Mouse (Mus musculus) limb, embryonic 13.5 days (tissue): ENCODE results near the gene Rasd1. TPM values are rescaled to one million over a fixed set of nuclear protein-coding genes. Genes with fewer than 3 reads are reported as not detected.

Experiments
- ATAC-seq: fragments of 200-750 bp; cut with Nextera tagmentation; 2 replicates; pipeline ENCODE4 v1.8.0; 2017; ENCODE audit warnings: low read depth, moderate number of reproducible peaks, moderate TSS enrichment; ENCODE audit not compliant: low FRiP score
- H3K27ac ChIP-seq: fragments of 300-500 bp; sonication (generic); 2 replicates; pipeline ENCODE4 v1.5.1; 2015; ENCODE audit warnings: inconsistent platforms, mild to moderate bottlenecking, moderate library complexity
- H3K27me3 ChIP-seq: fragments of 300-500 bp; sonication (generic); 2 replicates; pipeline ENCODE4 v1.6.1; 2015; ENCODE audit warnings: mild to moderate bottlenecking, inconsistent platforms
- H3K36me3 ChIP-seq: fragments of 300-500 bp; sonication (generic); 2 replicates; pipeline ENCODE4 v1.6.1; 2015; ENCODE audit warnings: inconsistent platforms, mild to moderate bottlenecking, moderate library complexity
- H3K4me1 ChIP-seq: fragments of 300-500 bp; sonication (generic); 2 replicates; pipeline ENCODE4 v1.6.1; 2015; ENCODE audit warnings: inconsistent platforms
- H3K4me2 ChIP-seq: fragments of 300-500 bp; sonication (generic); replicated peaks from 2 replicates; pipeline ENCODE4 v1.6.1; 2015; ENCODE audit warnings: inconsistent platforms, mild to moderate bottlenecking, moderate library complexity
- H3K4me3 ChIP-seq: fragments of 300-500 bp; sonication (generic); 2 replicates; pipeline ENCODE4 v1.5.1; 2015; ENCODE audit warnings: moderate library complexity, mild to moderate bottlenecking, inconsistent platforms
- H3K9ac ChIP-seq: fragments of 300-500 bp; sonication (generic); 2 replicates; pipeline ENCODE4 v1.6.1; 2015; ENCODE audit warnings: mild to moderate bottlenecking, inconsistent platforms
- H3K9me3 ChIP-seq: fragments of 300-500 bp; sonication (generic); 2 replicates; pipeline ENCODE4 v1.6.1; 2016; ENCODE audit warnings: inconsistent platforms
- WGBS: fragments of 180-500 bp; shearing (Covaris S2); methylation state at CpG from one replicate; pipeline ENCODE4 v1.1.7; 2015; 5-methylcytosine and 5-hydroxymethylcytosine counted together
- polyA plus RNA-seq: library from polyadenylated mRNA; unstranded; fragments of >200 nt; fragmentation: Nextera tagmentation; extraction: Ambion mirVana; gene quantifications from 2 replicates; pipeline ENCODE4 v1.2.1, GENCODE M21; 2015

Gene Rasd1
- polyA plus RNA-seq, 1 experiment from 2014 or later, result 1.9 TPM

GRCm38 (mm10) chr11:59930031-59930430 is 34.7 kb downstream of the Rasd1 start:
- no peak for ATAC-seq
- Histone ChIP-seq H3K36me3 (no peaks in the 10 kb centered on the region), H3K4me2 (no peak overlapping the region), H3K27ac (no peak overlapping the region), H3K9ac (no peak overlapping the region), H3K27me3 (no peaks in the 10 kb centered on the region), H3K9me3 (no peaks in the 10 kb centered on the region), H3K4me1 (peaks cover 4% of the 10 kb centered on the region; the same call in 1 of the 2 replicates), H3K4me3 (no peak overlapping the region)
- WGBS, result 42% methylated on average over 4 of the region's 4 CpGs

- Histone ChIP-seq H3K9ac (no peak overlapping the region), H3K27ac (no peak overlapping the region), H3K9me3 (no peaks in the 10 kb centered on the region), H3K4me2 (0 out of 2 replicates have a peak overlapping the region, but pooled peaks have one; percentile 25), H3K4me1 (peaks cover 4% of the 10 kb centered on the region; the same call in 1 of the 2 replicates), H3K27me3 (0 out of 2 replicates have a peak, but pooled peaks cover 4% of the 10 kb centered on the region), H3K4me3 (no peak overlapping the region), H3K36me3 (no peaks in the 10 kb centered on the region)
- WGBS, result 12% methylated on average over 7 of the region's 7 CpGs
- ATAC-seq, result no peak
Observed at GRCm38 (mm10) chr11:59921265-59921664, 43.5 kb downstream of the Rasd1 start.

- Histone ChIP-seq H3K4me2 (no peak overlapping the region), H3K9me3 (no peaks in the 10 kb centered on the region)
- WGBS, result 69% methylated on average over 5 of the region's 5 CpGs
Observed at GRCm38 (mm10) chr11:59920331-59920730, 44.4 kb downstream of the Rasd1 start.

GRCm38 (mm10) chr11:59919401-59919800 is 45.3 kb downstream of the Rasd1 start:
- 70% methylated on average over 3 of the region's 3 CpGs for WGBS

More at GRCm38 (mm10) chr11:59920331-59920730, 44.4 kb downstream of the Rasd1 start:
- Histone ChIP-seq H3K4me1 (peaks cover 4% of the 10 kb centered on the region; the same call in 1 of the 2 replicates), H3K9ac (no peak overlapping the region), H3K27me3 (0 out of 2 replicates have a peak, but pooled peaks cover 4% of the 10 kb centered on the region), H3K27ac (no peak overlapping the region), H3K36me3 (no peaks in the 10 kb centered on the region), H3K4me3 (no peak overlapping the region)
- no peak for ATAC-seq

DNA sequence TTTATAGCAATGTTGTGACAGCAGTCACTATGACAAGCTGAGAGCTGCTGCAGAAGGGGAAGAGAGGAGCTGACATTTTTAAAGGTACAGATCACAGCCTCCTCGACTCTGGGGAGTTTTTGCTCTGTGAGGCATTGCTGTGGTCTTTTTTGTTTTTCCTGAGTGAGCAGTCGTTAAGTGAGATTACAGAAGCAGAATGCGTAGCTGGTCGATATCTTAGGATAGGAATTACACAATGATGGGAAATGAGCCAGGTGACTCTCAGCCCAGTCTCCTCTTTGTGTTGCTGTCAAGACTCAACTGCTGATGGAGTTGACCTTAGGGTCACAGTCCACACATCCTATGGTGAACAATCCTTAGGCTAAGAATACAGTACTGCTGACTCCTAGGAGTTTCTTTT is 46.7 kb downstream of the Rasd1 start:
- WGBS, result 62% methylated on average over 4 of the region's 4 CpGs
- H3K4me3 ChIP-seq, result no peak overlapping the region
- no peak overlapping the region for H3K27ac ChIP-seq
- no peaks in the 10 kb centered on the region for H3K9me3 ChIP-seq
- no peak overlapping the region for H3K4me2 ChIP-seq
- H3K36me3 ChIP-seq, result no peaks in the 10 kb centered on the region
- peaks cover 8% of the 10 kb centered on the region; the same call in 1 of the 2 replicates for H3K4me1 ChIP-seq
- H3K9ac ChIP-seq, result no peak overlapping the region
- no peak for ATAC-seq
- H3K27me3 ChIP-seq, result 0 out of 2 replicates have a peak, but pooled peaks cover 4% of the 10 kb centered on the region

More at GRCm38 (mm10) chr11:59919401-59919800, 45.3 kb downstream of the Rasd1 start:
- Histone ChIP-seq H3K4me3 (no peak overlapping the region), H3K4me2 (no peak overlapping the region), H3K4me1 (peaks cover 4% of the 10 kb centered on the region; the same call in 1 of the 2 replicates), H3K9ac (no peak overlapping the region), H3K36me3 (no peaks in the 10 kb centered on the region), H3K27ac (no peak overlapping the region), H3K27me3 (0 out of 2 replicates have a peak, but pooled peaks cover 4% of the 10 kb centered on the region), H3K9me3 (no peaks in the 10 kb centered on the region)
- ATAC-seq, result no peak

GRCm38 (mm10) chr11:59913702-59914101 is 51.0 kb downstream of the Rasd1 start:
- H3K9me3 ChIP-seq, result no peaks in the 10 kb centered on the region; the same call in 1 of the 2 replicates
- H3K4me3 ChIP-seq, result no peak overlapping the region
- WGBS, result 59% methylated on average over 4 of the region's 4 CpGs
- H3K27me3 ChIP-seq, result 0 out of 2 replicates have a peak, but pooled peaks cover 4% of the 10 kb centered on the region
- H3K4me2 ChIP-seq, result no peak overlapping the region
- 0 out of 2 replicates have a peak, but pooled peaks cover 4% of the 10 kb centered on the region for H3K4me1 ChIP-seq
- H3K36me3 ChIP-seq, result no peaks in the 10 kb centered on the region
- H3K27ac ChIP-seq, result no peak overlapping the region
- no peak for ATAC-seq
- no peak overlapping the region for H3K9ac ChIP-seq

Other genes with a start within 250 kb of the Rasd1 start
- 4.7 and 4.9 TPM in 2 replicates for gene Pld6, start 177.3 kb downstream of the Rasd1 start, polyA plus RNA-seq
- gene Flcn, start 154.9 kb downstream of the Rasd1 start, polyA plus RNA-seq, result 38.4 and 40.8 TPM in 2 replicates
- gene Nt5m, start 125.5 kb downstream of the Rasd1 start, polyA plus RNA-seq, result 40.3 and 44.8 TPM in 2 replicates
- 219 and 228 TPM in 2 replicates for gene Cops3, start 125.1 kb downstream of the Rasd1 start, polyA plus RNA-seq
- gene Med9, start 16.7 kb downstream of the Rasd1 start, polyA plus RNA-seq, result 38.0 and 39.1 TPM in 2 replicates
- gene Pemt, start 81.5 kb upstream of the Rasd1 start, polyA plus RNA-seq, result 4.3 and 6.2 TPM in 2 replicates
- gene Rai1, start 140.1 kb upstream of the Rasd1 start, polyA plus RNA-seq, result 27.3 and 29.6 TPM in 2 replicates